Comparison of ENCODE assay signal across 21 mouse cellular contexts in the genomic region with DNA sequence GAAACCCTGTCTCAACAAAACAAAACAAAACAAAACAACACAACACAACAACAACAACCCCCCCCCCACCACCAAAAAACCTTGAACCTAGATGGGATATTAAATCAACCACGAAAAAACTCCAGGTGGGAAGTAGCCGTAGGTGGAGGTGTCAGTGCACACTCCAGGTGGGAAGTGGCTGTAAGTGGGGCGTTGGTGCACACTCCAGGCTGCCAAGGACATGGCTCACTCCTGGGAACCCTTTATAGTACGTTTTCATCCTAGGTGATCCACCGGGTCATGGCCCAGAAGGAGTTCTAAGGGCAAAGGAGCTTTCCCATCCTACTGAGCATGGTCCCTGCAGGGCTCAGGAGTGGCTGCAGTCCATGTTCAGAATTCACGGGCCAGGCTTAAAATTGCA.
DNase-seq lines count a peak whose midpoint lies in the region; ATAC-seq and TF ChIP-seq lines count a peak whose summit lies in the region.
"Had no signal": no experiment of that assay in that cellular context is flagged by ENCODE, and none has a peak within 500 bp of the region (broad histone marks: within the 10 kb centered on the region; RNA-seq: fewer than 3 reads in every experiment).

No protein-coding gene starts in this region.

- no peak for TF ChIP-seq CTCF in cerebellum, adult 2 months (IDR thresholded peaks at IDR 0.05; ENCODE audit: borderline replicate concordance, insufficient read depth, low read depth, low read length)
- no peak for TF ChIP-seq CTCF in hindbrain, postnatal 0 days (IDR thresholded peaks at IDR 0.05; ENCODE audit: low read depth)
- TF ChIP-seq CTCF in liver, postnatal 0 days (IDR thresholded peaks at IDR 0.05; ENCODE audit: low read depth), result no peak

- WGBS in cerebellum, adult 2 months, result 13% methylated on average over 6 of the region's 6 CpGs
- 77% methylated on average over 6 of the region's 6 CpGs for whole genome bisulfite sequencing in hindbrain, postnatal 0 days
- 88% methylated on average over 6 of the region's 6 CpGs for WGBS in hindbrain, embryonic 13.5 days
- WGBS in liver, postnatal 0 days (ENCODE audit: insufficient replicate concordance), result 83% methylated on average over 6 of the region's 6 CpGs
- 82% methylated on average over 6 of the region's 6 CpGs for WGBS in liver, embryonic 11.5 days

- no peak for TF ChIP-seq EP300 in liver, postnatal 0 days (IDR thresholded peaks at IDR 0.05; ENCODE audit: low read depth)

- DNase-seq in cerebellum, adult 2 months, result no peak
- no peak for DNase-seq in cerebellum, adult 9-10 months
- DNase-seq in hindbrain, postnatal 0 days (ENCODE audit: low spot score), result no peak
- DNase-seq in liver, postnatal 0 days, result no peak
- DNase-seq in liver, embryonic 11.5 days (ENCODE audit: low spot score), result no peak
- DNase-seq in lung, postnatal 14 days, result peak; percentile 57
- DNase-seq in lung, postnatal 10 days, result no peak
- DNase-seq: adrenal gland, adult 8-10 months; adrenal gland, postnatal 25 days; heart, postnatal 10 days; heart, postnatal 36 days had no signal

- no peak overlapping the region for H3K4me2 ChIP-seq in hindbrain, postnatal 0 days (ENCODE audit: low read depth, low read length)
- H3K4me2 ChIP-seq in hindbrain, embryonic 13.5 days, result no peak overlapping the region
- no peak overlapping the region for H3K4me2 ChIP-seq in liver, postnatal 0 days (ENCODE audit: low read depth, low read length)
- no peak overlapping the region for H3K4me2 ChIP-seq in liver, embryonic 11.5 days
- H3K4me2 ChIP-seq: embryonic facial prominence, embryonic 12.5 days; embryonic facial prominence, embryonic 15.5 days; forebrain, embryonic 13.5 days; heart, embryonic 12.5 days; heart, embryonic 15.5 days; hindbrain, embryonic 14.5 days had no signal

- H3K4me3 ChIP-seq in cerebellum, adult 2 months (replicated peaks; ENCODE audit: insufficient read depth, low read depth, low read length), result no peak overlapping the region
- no peak overlapping the region for H3K4me3 ChIP-seq in hindbrain, postnatal 0 days (ENCODE audit: low read length)
- H3K4me3 ChIP-seq in hindbrain, embryonic 13.5 days, result no peak overlapping the region
- H3K4me3 ChIP-seq in liver, postnatal 0 days (ENCODE audit: low read depth, low read length), result no peak overlapping the region
- no peak overlapping the region for H3K4me3 ChIP-seq in liver, embryonic 11.5 days (ENCODE audit: low read depth, low read length)
- H3K4me3 ChIP-seq: embryonic facial prominence, embryonic 12.5 days; embryonic facial prominence, embryonic 15.5 days; forebrain, embryonic 13.5 days; heart, embryonic 12.5 days; heart, embryonic 15.5 days; hindbrain, embryonic 10.5 days had no signal

- no peaks in the 10 kb centered on the region for H3K27me3 ChIP-seq in cerebellum, adult 2 months (ENCODE audit: control insufficient read depth, insufficient read depth, low read length)
- H3K27me3 ChIP-seq in hindbrain, postnatal 0 days (ENCODE audit: insufficient read depth, low read length), result no peaks in the 10 kb centered on the region
- peaks cover 2% of the 10 kb centered on the region; the same call in 1 of the 2 replicates for H3K27me3 ChIP-seq in hindbrain, embryonic 13.5 days
- H3K27me3 ChIP-seq in liver, postnatal 0 days (ENCODE audit: insufficient read depth, low read length), result no peaks in the 10 kb centered on the region
- no peaks in the 10 kb centered on the region for H3K27me3 ChIP-seq in liver, embryonic 11.5 days (replicated peaks; ENCODE audit: control insufficient read depth, insufficient read depth, low read length)
- H3K27me3 ChIP-seq: embryonic facial prominence, embryonic 12.5 days; embryonic facial prominence, embryonic 15.5 days; forebrain, embryonic 13.5 days; heart, embryonic 12.5 days; heart, embryonic 15.5 days had no signal

- peak overlapping the region; percentile 66 for H3K27ac ChIP-seq in cerebellum, adult 2 months (ENCODE audit: insufficient read depth, low read length)
- 0 out of 2 replicates have a peak overlapping the region, but pooled peaks have one; percentile 16 for H3K27ac ChIP-seq in hindbrain, postnatal 0 days
- H3K27ac ChIP-seq in hindbrain, embryonic 13.5 days, result no peak overlapping the region
- H3K27ac ChIP-seq in liver, postnatal 0 days (ENCODE audit: low read depth), result peak overlapping the region; percentile 24; the same call in 1 of the 2 replicates
- H3K27ac ChIP-seq in liver, embryonic 11.5 days (ENCODE audit: low read depth, low read length), result no peak overlapping the region
- H3K27ac ChIP-seq: embryonic facial prominence, embryonic 12.5 days; embryonic facial prominence, embryonic 15.5 days; forebrain, embryonic 13.5 days; heart, embryonic 15.5 days; hindbrain, embryonic 10.5 days; hindbrain, embryonic 14.5 days had no signal

- H3K36me3 ChIP-seq in hindbrain, postnatal 0 days (ENCODE audit: insufficient read depth, low read length), result no peaks in the 10 kb centered on the region
- H3K36me3 ChIP-seq in hindbrain, embryonic 13.5 days, result no peaks in the 10 kb centered on the region
- peaks cover 2% of the 10 kb centered on the region; the same call in 1 of the 2 replicates for H3K36me3 ChIP-seq in liver, postnatal 0 days (replicated peaks; ENCODE audit: insufficient read depth, low read length)
- no peaks in the 10 kb centered on the region for H3K36me3 ChIP-seq in liver, embryonic 11.5 days (ENCODE audit: control insufficient read depth, insufficient read depth, low read length)
- H3K36me3 ChIP-seq: embryonic facial prominence, embryonic 12.5 days; embryonic facial prominence, embryonic 15.5 days; heart, embryonic 12.5 days; heart, embryonic 15.5 days; hindbrain, embryonic 10.5 days had no signal

- H3K9me3 ChIP-seq in hindbrain, postnatal 0 days (ENCODE audit: low read length), result no peaks in the 10 kb centered on the region
- H3K9me3 ChIP-seq in hindbrain, embryonic 13.5 days, result no peaks in the 10 kb centered on the region
- H3K9me3 ChIP-seq in liver, postnatal 0 days (ENCODE audit: low read length), result no peaks in the 10 kb centered on the region
- no peaks in the 10 kb centered on the region for H3K9me3 ChIP-seq in liver, embryonic 11.5 days (ENCODE audit: control insufficient read depth, low read length)
- H3K9me3 ChIP-seq: embryonic facial prominence, embryonic 12.5 days; embryonic facial prominence, embryonic 15.5 days; forebrain, embryonic 13.5 days; heart, embryonic 12.5 days; heart, embryonic 15.5 days; hindbrain, embryonic 10.5 days had no signal

- peaks cover 42% of the 10 kb centered on the region for H3K4me1 ChIP-seq in cerebellum, adult 2 months (ENCODE audit: control insufficient read depth, insufficient read depth, low read length)
- H3K4me1 ChIP-seq in hindbrain, postnatal 0 days (ENCODE audit: insufficient read depth, low read length), result peaks cover 32% of the 10 kb centered on the region
- peaks cover 40% of the 10 kb centered on the region for H3K4me1 ChIP-seq in hindbrain, embryonic 13.5 days (replicated peaks)
- no peaks in the 10 kb centered on the region; the same call in 1 of the 2 replicates for H3K4me1 ChIP-seq in liver, postnatal 0 days (ENCODE audit: insufficient read depth)
- H3K4me1 ChIP-seq in liver, embryonic 11.5 days (replicated peaks; ENCODE audit: control insufficient read depth, insufficient read depth, low read length), result peaks cover 13% of the 10 kb centered on the region

- no peak for TF ChIP-seq POLR2A in cerebellum, adult 2 months (IDR thresholded peaks at IDR 0.05; ENCODE audit: borderline replicate concordance, insufficient read depth, low read length)

- H3K9ac ChIP-seq in hindbrain, postnatal 0 days (replicated peaks; ENCODE audit: low read length), result no peak overlapping the region
- H3K9ac ChIP-seq in hindbrain, embryonic 13.5 days, result no peak overlapping the region
- no peak overlapping the region for H3K9ac ChIP-seq in liver, postnatal 0 days (replicated peaks)
- H3K9ac ChIP-seq in liver, embryonic 11.5 days (ENCODE audit: low read depth, low read length), result no peak overlapping the region
- H3K9ac ChIP-seq: embryonic facial prominence, embryonic 12.5 days; embryonic facial prominence, embryonic 15.5 days; forebrain, embryonic 13.5 days; heart, embryonic 12.5 days; heart, embryonic 15.5 days; hindbrain, embryonic 14.5 days had no signal

- no peak for ATAC-seq in hindbrain, postnatal 0 days
- no peak for ATAC-seq in hindbrain, embryonic 13.5 days (ENCODE audit: low FRiP score)
- no peak for ATAC-seq in liver, postnatal 0 days
- ATAC-seq in liver, embryonic 11.5 days (replicated peaks; ENCODE audit: low FRiP score), result no peak
- ATAC-seq: activated CD4-positive, CD25-positive, alpha-beta regulatory T cell, adult 4 months; forebrain, embryonic 13.5 days; forebrain, embryonic 16.5 days had no signal

Comparison
In these comparisons a context has a peak if more than half of its experiments do, and no peak if none do; other contexts are left out.
1. H3K27ac ChIP-seq: peak in cerebellum, adult 2 months (single experiment), hindbrain, postnatal 0 days (single experiment) and liver, postnatal 0 days (single experiment); none in hindbrain, embryonic 13.5 days (single experiment) and liver, embryonic 11.5 days (single experiment).